Mouse (Mus musculus) heart, embryonic 12.5 days (tissue): Measurements from ENCODE around the gene Rab3gap1. TPM values are rescaled to one million over a fixed set of nuclear protein-coding genes. Genes with fewer than 3 reads are reported as not detected.

Experiments
- ATAC-seq: fragments of 200-750 bp; cut with Nextera tagmentation; 2 replicates; pipeline ENCODE4 v1.8.0; 2017; ENCODE audit warnings: moderate TSS enrichment, moderate library complexity; ENCODE audit not compliant: insufficient number of reproducible peaks, low FRiP score
- H3K27ac ChIP-seq: fragments of 300-500 bp; sonication (generic); 2 replicates; pipeline ENCODE4 v1.5.1; 2016; ENCODE audit warnings: mild to moderate bottlenecking, moderate library complexity; ENCODE audit not compliant: poor library complexity, severe bottlenecking
- H3K27me3 ChIP-seq: fragments of 300-500 bp; sonication (generic); replicated peaks from 2 replicates; pipeline ENCODE4 v1.6.1; 2016; ENCODE audit warnings: mild to moderate bottlenecking, moderate library complexity
- H3K36me3 ChIP-seq: fragments of 300-500 bp; sonication (generic); 2 replicates; pipeline ENCODE4 v1.6.1; 2016; ENCODE audit warnings: mild to moderate bottlenecking, moderate library complexity
- H3K4me1 ChIP-seq: fragments of 300-500 bp; sonication (generic); replicated peaks from 2 replicates; pipeline ENCODE4 v1.6.1; 2016; ENCODE audit warnings: mild to moderate bottlenecking
- H3K4me2 ChIP-seq: fragments of 300-500 bp; sonication (generic); 2 replicates; pipeline ENCODE4 v1.6.1; 2016; ENCODE audit warnings: mild to moderate bottlenecking, moderate library complexity
- H3K4me3 ChIP-seq: fragments of 300-500 bp; sonication (generic); 2 replicates; pipeline ENCODE4 v1.5.1; 2016; ENCODE audit warnings: mild to moderate bottlenecking
- H3K9ac ChIP-seq: fragments of 300-500 bp; sonication (generic); 2 replicates; pipeline ENCODE4 v1.6.1; 2016; ENCODE audit warnings: mild to moderate bottlenecking, moderate library complexity
- H3K9me3 ChIP-seq: fragments of 300-500 bp; sonication (generic); replicated peaks from 2 replicates; pipeline ENCODE4 v1.6.1; 2016; ENCODE audit warnings: mild to moderate bottlenecking, moderate library complexity
- WGBS: fragments of 180-500 bp; shearing (Covaris S2); methylation state at CpG from one replicate; pipeline ENCODE4 v1.1.7; 2016; 5-methylcytosine and 5-hydroxymethylcytosine counted together
- polyA plus RNA-seq: library from polyadenylated mRNA; unstranded; fragments of >200 nt; fragmentation: Nextera tagmentation; extraction: Ambion mirVana; gene quantifications from 2 replicates; pipeline ENCODE4 v1.2.1, GENCODE M21; 2016

Rab3gap1 gene
- polyA plus RNA-seq, 1 experiment from 2014 or later: 28.4 TPM

DNA sequence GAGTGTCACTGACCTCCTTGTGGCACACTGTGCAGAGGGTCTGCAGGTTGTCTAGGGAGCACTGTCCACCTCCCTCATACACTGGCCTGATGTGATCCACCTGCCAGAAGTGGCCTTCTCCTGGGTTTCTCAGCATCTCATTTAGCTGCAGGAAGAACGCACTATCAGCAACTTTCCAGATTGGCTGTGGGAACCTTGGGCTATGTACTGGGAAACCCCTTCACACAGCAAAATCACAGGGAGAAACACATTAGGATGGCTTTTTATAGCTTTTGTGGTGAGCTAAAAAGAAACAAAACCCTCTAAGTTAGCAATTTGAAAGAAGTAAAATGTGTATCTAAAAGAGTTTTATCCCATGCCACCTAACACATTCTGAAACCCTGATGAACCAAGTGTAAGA is 88.0 kb downstream of the Rab3gap1 start:
- Histone ChIP-seq H3K27ac (no peak overlapping the region), H3K9ac (no peak overlapping the region), H3K4me1 (peaks cover 6% of the 10 kb centered on the region; the same call in 1 of the 2 replicates), H3K4me2 (no peak overlapping the region), H3K36me3 (peaks cover 35% of the 10 kb centered on the region), H3K4me3 (no peak overlapping the region), H3K9me3 (no peaks in the 10 kb centered on the region), H3K27me3 (no peaks in the 10 kb centered on the region)
- WGBS: 92% methylated on average over 1 of the region's 1 CpGs
- no peak for ATAC-seq

GRCm38 (mm10) chr1:127958801-127959200 is 90.2 kb downstream of the Rab3gap1 start:
- Histone ChIP-seq H3K27ac (peak overlapping the region; percentile 20), H3K4me2 (no peak overlapping the region), H3K36me3 (peaks cover 19% of the 10 kb centered on the region; the same call in 1 of the 2 replicates), H3K9ac (no peak overlapping the region), H3K27me3 (no peaks in the 10 kb centered on the region), H3K4me1 (peaks cover 12% of the 10 kb centered on the region), H3K4me3 (no peak overlapping the region), H3K9me3 (no peaks in the 10 kb centered on the region)
- WGBS: 39% methylated on average over 5 of the region's 5 CpGs
- peak; percentile 53; the same call in 1 of the 2 replicates for ATAC-seq

DNA sequence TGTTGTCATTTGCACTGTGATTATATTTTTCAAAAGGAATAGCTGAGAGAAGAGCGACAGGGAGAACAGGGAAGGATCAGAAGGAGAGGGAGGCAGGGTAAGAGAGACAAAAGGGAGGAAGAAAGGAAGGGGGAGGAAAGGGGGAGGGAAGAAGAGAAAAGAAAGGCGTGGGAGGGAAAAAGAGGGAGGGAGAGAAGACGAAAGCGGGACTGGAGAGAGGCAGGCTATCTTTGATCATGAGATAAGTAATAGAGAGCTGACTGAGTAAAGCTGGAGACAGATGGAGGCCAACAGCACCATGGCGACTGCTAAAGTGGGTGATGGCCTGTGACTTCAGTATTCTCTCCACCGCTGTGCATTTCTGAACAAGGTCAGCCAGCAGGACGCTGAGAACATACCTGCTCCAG is 90.7 kb downstream of the Rab3gap1 start:
- WGBS: 33% methylated on average over 7 of the region's 7 CpGs
- peak; percentile 36; the same call in 1 of the 2 replicates for ATAC-seq
- H3K27ac ChIP-seq: peak overlapping the region; percentile 20

DNA sequence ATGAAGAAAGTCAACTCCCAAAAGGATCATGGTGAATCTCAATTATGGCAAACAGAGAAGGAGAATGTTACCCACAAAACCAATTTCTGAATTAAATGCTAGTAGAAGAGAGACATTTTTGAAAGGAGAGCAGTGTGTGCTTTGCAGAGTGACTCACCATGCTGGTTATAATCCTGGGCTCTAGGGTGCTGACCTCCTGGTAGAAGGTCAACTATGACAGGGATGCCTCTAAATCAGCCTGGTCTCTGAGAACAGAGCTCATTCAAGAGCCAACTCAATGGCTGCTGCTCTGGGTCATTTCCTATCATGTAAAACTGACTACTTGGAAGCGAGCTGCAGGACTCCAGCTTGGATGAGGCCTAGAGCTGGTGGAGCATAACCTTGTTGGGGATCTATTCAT is 92.6 kb downstream of the Rab3gap1 start:
- peaks cover 17% of the 10 kb centered on the region; the same call in 1 of the 2 replicates for H3K36me3 ChIP-seq
- 81% methylated on average over 1 of the region's 1 CpGs for WGBS
- no peak overlapping the region for H3K9ac ChIP-seq
- no peak overlapping the region for H3K4me3 ChIP-seq
- H3K9me3 ChIP-seq: no peaks in the 10 kb centered on the region
- no peak overlapping the region for H3K27ac ChIP-seq
- no peak for ATAC-seq
- no peaks in the 10 kb centered on the region for H3K27me3 ChIP-seq
- H3K4me2 ChIP-seq: no peak overlapping the region
- H3K4me1 ChIP-seq: peaks cover 29% of the 10 kb centered on the region

More for the DNA sequence above, 90.7 kb downstream of the Rab3gap1 start:
- Histone ChIP-seq H3K4me1 (peaks cover 15% of the 10 kb centered on the region), H3K4me3 (no peak overlapping the region), H3K9me3 (no peaks in the 10 kb centered on the region), H3K36me3 (peaks cover 18% of the 10 kb centered on the region; the same call in 1 of the 2 replicates), H3K4me2 (no peak overlapping the region), H3K9ac (no peak overlapping the region), H3K27me3 (no peaks in the 10 kb centered on the region)

- WGBS: 81% methylated on average over 3 of the region's 3 CpGs
- H3K27ac ChIP-seq: no peak overlapping the region
- H3K9ac ChIP-seq: no peak overlapping the region
- peaks cover 29% of the 10 kb centered on the region for H3K4me1 ChIP-seq
- no peak overlapping the region for H3K4me2 ChIP-seq
- peaks cover 13% of the 10 kb centered on the region; the same call in 1 of the 2 replicates for H3K36me3 ChIP-seq
- no peaks in the 10 kb centered on the region for H3K27me3 ChIP-seq
- H3K4me3 ChIP-seq: no peak overlapping the region
- ATAC-seq: no peak
- H3K9me3 ChIP-seq: no peaks in the 10 kb centered on the region
Measured at GRCm38 (mm10) chr1:127963326-127963725, 94.8 kb downstream of the Rab3gap1 start.

DNA sequence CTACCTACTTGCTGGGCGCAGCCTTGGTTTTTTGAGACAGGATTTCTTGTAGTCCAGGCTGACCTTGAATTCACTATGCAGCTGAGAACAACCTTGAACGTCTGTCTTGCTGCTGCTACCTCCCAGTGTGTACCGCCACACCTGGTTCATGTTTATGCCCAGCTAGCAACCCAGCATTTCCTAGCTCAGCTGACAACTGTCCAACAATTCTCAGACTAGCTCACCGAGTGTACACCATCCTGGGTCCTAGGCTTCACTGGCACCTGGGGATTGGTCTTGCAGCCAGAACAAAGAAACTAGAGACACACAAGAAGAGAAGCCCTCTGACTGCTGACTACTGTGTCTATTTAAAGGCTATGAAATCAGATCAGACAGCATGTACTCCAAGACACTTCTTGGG is 102.3 kb downstream of the Rab3gap1 start:
- Histone ChIP-seq H3K27ac (no peak overlapping the region), H3K4me2 (no peak overlapping the region), H3K9me3 (no peaks in the 10 kb centered on the region), H3K4me1 (peaks cover 3% of the 10 kb centered on the region), H3K4me3 (no peak overlapping the region), H3K9ac (no peak overlapping the region), H3K27me3 (no peaks in the 10 kb centered on the region), H3K36me3 (0 out of 2 replicates have a peak, but pooled peaks cover 6% of the 10 kb centered on the region)
- no peak for ATAC-seq
- 82% methylated on average over 4 of the region's 4 CpGs for WGBS

DNA sequence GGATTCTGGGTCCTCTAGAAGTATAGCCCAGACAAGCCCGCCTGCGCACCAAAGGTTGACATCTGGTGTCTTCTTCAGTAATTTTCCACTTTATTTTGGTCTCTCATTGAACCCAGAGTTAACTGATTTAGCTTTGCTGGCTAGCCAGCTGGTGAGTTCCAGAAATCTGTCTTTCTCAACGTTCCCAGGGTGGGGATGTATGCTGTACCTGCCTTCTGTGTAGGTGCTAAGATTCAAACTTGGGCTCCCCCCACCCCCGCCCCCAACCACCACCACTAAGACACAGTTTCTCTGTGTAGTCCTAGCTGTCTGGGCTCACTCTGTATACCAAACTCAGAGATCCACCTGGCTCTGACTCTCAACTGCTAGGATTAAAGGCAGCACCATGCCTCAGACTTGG is 105.5 kb downstream of the Rab3gap1 start:
- no peaks in the 10 kb centered on the region for H3K27me3 ChIP-seq
- H3K9me3 ChIP-seq: no peaks in the 10 kb centered on the region
- H3K36me3 ChIP-seq: 0 out of 2 replicates have a peak, but pooled peaks cover 6% of the 10 kb centered on the region
- no peak overlapping the region for H3K4me3 ChIP-seq
- H3K9ac ChIP-seq: no peak overlapping the region
- no peak for ATAC-seq
- no peak overlapping the region for H3K27ac ChIP-seq
- no peak overlapping the region for H3K4me2 ChIP-seq
- WGBS: 92% methylated on average over 4 of the region's 4 CpGs
- no peaks in the 10 kb centered on the region for H3K4me1 ChIP-seq

GRCm38 (mm10) chr1:127975676-127976075 is 107.1 kb downstream of the Rab3gap1 start:
- H3K4me3 ChIP-seq: no peak overlapping the region
- H3K27ac ChIP-seq: no peak overlapping the region
- no peaks in the 10 kb centered on the region for H3K4me1 ChIP-seq
- no peak overlapping the region for H3K4me2 ChIP-seq
- H3K27me3 ChIP-seq: no peaks in the 10 kb centered on the region
- 83% methylated on average over 2 of the region's 2 CpGs for WGBS
- H3K9me3 ChIP-seq: no peaks in the 10 kb centered on the region
- H3K9ac ChIP-seq: no peak overlapping the region
- 0 out of 2 replicates have a peak, but pooled peaks cover 6% of the 10 kb centered on the region for H3K36me3 ChIP-seq
- no peak for ATAC-seq

DNA sequence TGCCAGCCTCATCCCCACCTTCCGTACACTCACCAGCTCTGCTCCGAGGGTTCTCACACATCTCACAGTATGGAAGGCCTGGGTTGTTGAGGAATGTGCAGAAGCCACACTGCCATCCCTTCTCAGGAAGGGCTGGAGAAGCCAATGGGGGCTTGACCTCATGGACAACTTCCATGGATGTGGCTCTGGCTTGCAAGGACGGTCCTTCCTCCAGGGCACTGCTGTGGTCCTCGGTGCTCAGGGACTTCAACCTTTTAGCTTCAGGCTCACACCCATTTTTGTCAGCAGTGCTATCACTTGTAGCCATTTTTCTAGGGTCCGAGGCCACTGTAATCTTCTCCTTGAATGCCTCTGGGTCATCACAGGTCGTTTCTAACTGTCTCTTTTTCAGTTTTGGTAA is 107.5 kb downstream of the Rab3gap1 start:
- Histone ChIP-seq H3K4me3 (no peak overlapping the region), H3K27me3 (no peaks in the 10 kb centered on the region), H3K4me1 (no peaks in the 10 kb centered on the region), H3K27ac (no peak overlapping the region), H3K9ac (no peak overlapping the region), H3K36me3 (0 out of 2 replicates have a peak, but pooled peaks cover 6% of the 10 kb centered on the region), H3K9me3 (no peaks in the 10 kb centered on the region), H3K4me2 (no peak overlapping the region)
- no peak for ATAC-seq
- WGBS: 80% methylated on average over 6 of the region's 6 CpGs

GRCm38 (mm10) chr1:127978125-127978524 is 109.6 kb downstream of the Rab3gap1 start:
- no peaks in the 10 kb centered on the region for H3K36me3 ChIP-seq
- 91% methylated on average over 1 of the region's 1 CpGs for WGBS
- ATAC-seq: no peak
- H3K4me1 ChIP-seq: no peaks in the 10 kb centered on the region
- H3K27ac ChIP-seq: no peak overlapping the region
- no peaks in the 10 kb centered on the region for H3K9me3 ChIP-seq
- no peak overlapping the region for H3K4me3 ChIP-seq
- H3K9ac ChIP-seq: no peak overlapping the region
- H3K27me3 ChIP-seq: no peaks in the 10 kb centered on the region
- H3K4me2 ChIP-seq: no peak overlapping the region

DNA sequence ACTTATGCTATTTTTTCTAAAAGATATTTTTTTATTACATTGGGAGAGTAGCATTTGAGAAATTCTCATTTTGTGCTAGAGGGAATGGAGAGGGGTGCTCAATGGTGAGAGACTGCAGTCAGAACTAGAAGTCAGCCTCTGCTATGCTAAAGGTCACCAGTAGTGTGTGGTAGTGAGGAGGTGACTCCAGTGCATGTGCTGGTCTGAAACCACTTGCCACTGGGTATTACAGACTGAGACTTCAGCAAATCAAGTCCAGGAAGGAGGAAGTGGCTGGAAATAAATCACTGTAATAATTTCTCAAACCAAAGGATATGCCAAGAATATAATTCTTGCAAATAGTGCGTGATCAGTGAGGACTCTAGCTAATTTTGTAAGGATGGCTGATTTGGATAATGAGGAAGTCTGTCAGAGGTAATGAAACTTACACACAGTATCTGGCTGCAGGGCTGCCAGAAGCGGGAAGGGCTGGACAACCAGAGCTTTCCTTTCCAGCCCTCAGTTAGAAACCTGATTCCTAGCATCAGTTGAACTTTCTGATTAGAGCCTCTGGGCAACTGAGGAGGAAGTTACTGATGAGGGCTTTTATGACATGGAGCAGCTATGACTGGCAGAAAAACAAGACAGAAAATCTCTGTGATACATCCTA is 112.5 kb downstream of the Rab3gap1 start:
- Histone ChIP-seq H3K27ac (no peak overlapping the region), H3K36me3 (no peaks in the 10 kb centered on the region), H3K4me2 (no peak overlapping the region), H3K4me3 (no peak overlapping the region), H3K4me1 (no peaks in the 10 kb centered on the region), H3K9me3 (no peaks in the 10 kb centered on the region), H3K27me3 (no peaks in the 10 kb centered on the region), H3K9ac (no peak overlapping the region)
- 46% methylated on average over 2 of the region's 2 CpGs for WGBS
- no peak for ATAC-seq

DNA sequence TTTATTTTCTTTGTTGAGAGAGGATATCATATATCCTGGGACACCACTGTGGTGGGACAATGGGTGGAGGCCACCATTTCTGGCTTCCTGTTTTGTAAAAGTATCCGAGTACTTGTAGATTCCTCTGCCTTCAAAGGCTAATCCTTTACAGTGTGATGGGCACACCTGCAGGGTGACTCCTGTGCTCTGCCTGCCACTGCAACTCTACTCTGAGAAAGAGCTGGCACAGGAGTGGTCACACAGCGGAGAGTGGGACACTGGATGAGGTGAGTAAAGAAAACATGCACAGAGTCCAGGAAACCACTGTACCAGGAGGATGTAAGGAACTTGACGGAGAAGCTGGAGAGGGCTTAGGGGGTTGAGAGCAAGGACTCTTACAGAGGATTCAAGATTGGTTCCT is 113.7 kb downstream of the Rab3gap1 start:
- no peaks in the 10 kb centered on the region for H3K9me3 ChIP-seq
- no peak overlapping the region for H3K4me3 ChIP-seq
- H3K27ac ChIP-seq: no peak overlapping the region
- H3K4me2 ChIP-seq: no peak overlapping the region
- WGBS: 74% methylated on average over 3 of the region's 3 CpGs
- H3K4me1 ChIP-seq: no peaks in the 10 kb centered on the region
- no peaks in the 10 kb centered on the region for H3K27me3 ChIP-seq
- H3K36me3 ChIP-seq: no peaks in the 10 kb centered on the region
- H3K9ac ChIP-seq: no peak overlapping the region
- ATAC-seq: no peak
